8 mouse cellular contexts compared by ENCODE assay signal in genomic region chr1:74748643-74749271, GRCm38 (mm10). TPM values are rescaled to one million over a fixed set of nuclear protein-coding genes. Genes with fewer than 3 reads are reported as not detected.
DNase-seq lines count a peak whose midpoint lies in the region; ATAC-seq lines count a peak whose summit lies in the region.

Prkag3 (minus strand) TSS chr1:74749221.

- H3K4me3 ChIP-seq in liver, embryonic 13.5 days (replicated peaks), result peak within 1 kb of the TSS; percentile 26; the same call in 1 of the 2 replicates

- no peaks in the 10 kb centered on the region for H3K9me3 ChIP-seq in liver, embryonic 13.5 days (replicated peaks)

- H3K36me3 ChIP-seq in liver, embryonic 13.5 days, result no peaks in the 10 kb centered on the region

- H3K9ac ChIP-seq in liver, embryonic 13.5 days, result no peak within 1 kb of the TSS

- no peak for ATAC-seq in liver, embryonic 13.5 days (ENCODE audit: low read depth)

- H3K4me1 ChIP-seq in liver, embryonic 13.5 days (replicated peaks), result peaks cover 8% of the 10 kb centered on the region; the same call in 1 of the 2 replicates

- H3K4me2 ChIP-seq in liver, embryonic 13.5 days, result peak within 1 kb of the TSS; percentile 57

- H3K27me3 ChIP-seq in liver, embryonic 13.5 days, result peaks cover 25% of the 10 kb centered on the region

- H3K27ac ChIP-seq in liver, embryonic 13.5 days, result no peak within 1 kb of the TSS

- WGBS in liver, embryonic 13.5 days (ENCODE audit: insufficient replicate concordance), result 11% methylated on average over 30 of the region's 30 CpGs

- peak; percentile 17 to 65 for DNase-seq in spleen, adult 18-20 months
- no peak for DNase-seq in spleen, adult 12 weeks (ENCODE audit: low spot score)
- DNase-seq in embryo, embryonic 11 days, result peak; percentile 75
- peak; percentile 77 to 79 for DNase-seq in heart, adult 18-20 months
- DNase-seq in kidney, adult 18-20 months, result peak; percentile 66
- peak; percentile 11 for DNase-seq in liver, embryonic 13.5 days
- DNase-seq in neural tube, embryonic 10.5 days (ENCODE audit: extremely low spot score, low spot score), result peak; percentile 43
- peak; percentile 59 for DNase-seq in thymus, postnatal 14 days

RNA-seq across cellular contexts. Expression of gene Prkag3, which starts in this region (rescaled TPM):
- total RNA-seq in heart, adult 18-20 months (2021), result 1 to 10 TPM; 1.4 to 1.7 TPM
- 0.05 and 0.12 TPM in 2 replicates for polyA plus RNA-seq in liver, embryonic 13.5 days (2015; fragmentation: Nextera tagmentation; extraction: Ambion mirVana)

Comparison
In these comparisons a context has a peak if more than half of its experiments do, and no peak if none do; other contexts are left out.
1. Peak in DNase-seq, H3K4me3 ChIP-seq and H3K4me2 ChIP-seq in liver, embryonic 13.5 days; RNA of the gene not detected or under 1 TPM.